Mouse (Mus musculus): ENCODE results near the gene H2-Aa.

H2-Aa gene

DNA sequence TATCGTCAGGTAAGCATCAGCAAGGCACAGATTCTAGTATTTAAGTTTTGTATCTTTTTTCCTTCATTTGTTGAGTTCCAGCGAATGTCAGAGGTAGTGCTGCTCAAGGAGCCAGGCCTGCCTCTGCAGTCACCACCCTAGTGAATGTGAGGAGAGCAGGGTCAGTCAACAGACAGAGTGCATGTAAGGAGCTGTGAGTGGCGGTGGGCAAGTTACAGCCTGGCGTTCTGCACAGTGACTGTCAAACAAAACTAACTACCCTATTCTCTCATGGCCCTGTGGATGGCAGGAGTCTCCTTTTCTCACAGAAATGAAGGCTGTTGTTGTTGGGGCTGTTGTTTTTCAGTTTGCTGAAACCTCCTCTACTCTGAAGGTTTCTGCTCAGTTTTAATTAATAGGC lies 2.3 kb downstream of the H2-Aa start:
- POLR2A ChIA-PET, result interaction anchor here in 1 of 4 experiments (0.5 kb wide), 1 partner anchor 361 kb away, joined by 3 read pairs; no protein-coding TSS in a partner anchor
- CTCF ChIA-PET, result interaction anchor here in 2 of 4 experiments (1.0 to 2.1 kb wide), 4 partner anchors 14 to 35 kb away, joined by 3 to 8 read pairs (median 5); no protein-coding TSS in a partner anchor

DNA sequence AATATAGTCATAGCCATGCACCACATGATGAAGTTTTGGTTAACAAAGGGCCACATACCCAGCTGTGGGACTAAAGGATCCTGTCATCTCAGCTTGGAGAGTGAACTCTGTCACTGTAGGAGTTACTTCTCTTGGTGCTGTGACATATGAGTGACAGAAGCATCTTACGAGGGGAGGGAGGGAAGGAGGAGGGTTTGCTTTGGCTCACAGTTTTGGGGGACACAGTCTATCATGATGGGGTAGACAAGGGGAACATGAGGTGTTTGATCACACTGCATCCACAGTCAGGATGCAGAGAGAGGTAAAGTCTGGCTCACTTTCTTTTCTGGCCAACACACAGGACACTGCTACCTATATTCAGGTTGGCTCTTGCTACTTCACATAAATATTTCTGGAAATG lies 5.8 kb downstream of the H2-Aa start:
- POLR2A ChIA-PET, result interaction anchor here in 1 of 4 experiments (1.1 kb wide), 1 partner anchor 63 kb away, joined by 3 read pairs; no protein-coding TSS in a partner anchor
- CTCF ChIA-PET, result interaction anchor here in 1 of 4 experiments (0.5 kb wide), 1 partner anchor 78 kb away, joined by 4 read pairs; no protein-coding TSS in a partner anchor

GRCm38 (mm10) chr17:34280499-34281038 lies 7.1 kb downstream of the H2-Aa start:
- ChIA-PET POLR2A (interaction anchor here in 1 of 4 experiments (1.2 kb wide), 1 partner anchor 33 kb away, joined by 3 read pairs; no protein-coding TSS in a partner anchor), CTCF (no interaction called here)

- ChIA-PET POLR2A (interaction anchor here in 1 of 4 experiments (0.6 to 1.4 kb wide), 2 partner anchors 39 to 381 kb away, joined by 3 to 4 read pairs; no protein-coding TSS in a partner anchor), CTCF (interaction anchor here in 2 of 4 experiments (0.6 to 1.8 kb wide), 6 partner anchors 14 to 811 kb away, joined by 3 to 5 read pairs (median 4); no protein-coding TSS in a partner anchor)
Measured at GRCm38 (mm10) chr17:34272102-34272501, 15.5 kb downstream of the H2-Aa start.

DNA sequence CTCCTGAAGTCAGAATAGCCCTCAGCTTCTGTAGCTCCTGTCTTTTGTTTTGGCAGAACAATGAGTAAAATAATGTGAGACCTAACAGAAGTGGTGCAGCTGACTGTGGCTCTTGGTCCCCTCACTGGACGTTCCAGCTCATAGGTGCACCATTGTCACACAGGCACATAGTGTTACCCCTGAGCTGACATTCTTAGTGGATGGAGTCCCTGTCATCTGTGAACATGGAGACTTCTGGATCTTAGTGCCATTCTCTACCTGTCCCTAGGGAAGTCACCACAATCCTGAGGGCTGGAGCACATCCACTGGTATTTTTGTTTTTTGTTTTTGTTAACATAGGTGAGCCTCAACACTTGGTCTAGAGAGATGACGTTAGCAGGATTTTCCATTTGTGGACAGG lies 16.7 kb downstream of the H2-Aa start:
- ChIA-PET CTCF (interaction anchor here in 1 of 4 experiments (1.8 kb wide), 1 partner anchor 15 kb away, joined by 4 read pairs; no protein-coding TSS in a partner anchor), POLR2A (no interaction called here)

DNA sequence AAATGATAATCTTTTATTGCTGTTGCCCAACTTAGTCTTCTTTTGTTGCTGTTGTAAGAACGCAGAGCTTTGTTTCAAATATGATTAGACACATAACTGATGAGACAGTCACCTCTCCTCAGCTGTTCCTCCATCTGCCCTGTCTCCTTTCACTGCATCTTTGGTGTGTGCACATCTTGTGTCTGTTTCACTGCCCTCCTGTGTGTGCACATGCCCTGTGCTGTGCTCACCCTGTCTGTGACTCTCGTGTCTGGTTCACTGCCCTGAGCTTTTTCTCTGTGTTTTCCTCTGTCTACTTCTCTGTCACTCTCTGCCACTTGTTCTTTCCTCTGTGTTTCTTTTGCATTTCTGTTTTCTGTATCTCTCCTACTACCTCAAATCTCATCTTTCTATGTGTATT lies 17.4 kb downstream of the H2-Aa start:
- ChIA-PET POLR2A (interaction anchor here in 1 of 4 experiments (0.7 kb wide), 1 partner anchor 118 kb away, joined by 3 read pairs; no protein-coding TSS in a partner anchor), CTCF (no interaction called here)

- ChIA-PET CTCF (no interaction called here), POLR2A (interaction anchor here in 1 of 4 experiments (0.7 kb wide), 1 partner anchor 118 kb away, joined by 3 read pairs; no protein-coding TSS in a partner anchor)
Measured at GRCm38 (mm10) chr17:34269817-34270216, 17.8 kb downstream of the H2-Aa start.

DNA sequence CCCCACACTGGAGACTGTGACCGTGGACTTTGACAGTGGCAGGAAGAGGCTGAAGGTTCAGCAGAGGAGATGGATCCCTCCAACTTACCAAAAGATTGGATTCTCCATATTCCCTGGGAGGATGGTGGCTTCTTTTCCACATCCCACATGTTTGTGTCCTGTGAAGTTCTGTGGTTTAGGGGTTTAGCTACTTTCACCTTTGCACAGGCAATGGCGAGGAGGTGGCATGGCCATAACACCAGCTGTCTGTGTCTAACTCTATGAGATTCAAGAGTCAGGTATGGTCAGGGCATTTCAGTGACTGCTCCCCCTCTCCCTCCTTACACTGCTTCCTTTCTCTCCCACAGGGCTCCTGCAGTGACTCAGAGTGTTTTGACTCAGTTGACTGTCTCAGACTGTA lies 18.9 kb downstream of the H2-Aa start:
- ChIA-PET POLR2A (interaction anchor here in 1 of 4 experiments (1.0 kb wide), 1 partner anchor 152 kb away, joined by 3 read pairs; no protein-coding TSS in a partner anchor), CTCF (interaction anchor here in 2 of 4 experiments (0.6 to 1.1 kb wide), 2 partner anchors 45 to 963 kb away, joined by 3 to 5 read pairs; no protein-coding TSS in a partner anchor)

GRCm38 (mm10) chr17:34268262-34268661 lies 19.4 kb downstream of the H2-Aa start:
- ChIA-PET CTCF (interaction anchor here in 2 of 4 experiments (0.6 to 1.1 kb wide), 3 partner anchors 45 to 133 kb away, joined by 3 to 5 read pairs (median 3); no protein-coding TSS in a partner anchor), POLR2A (interaction anchor here in 2 of 4 experiments (0.6 to 1.0 kb wide), 3 partner anchors 45 to 290 kb away, joined by 3 to 6 read pairs (median 3); no protein-coding TSS in a partner anchor)

DNA sequence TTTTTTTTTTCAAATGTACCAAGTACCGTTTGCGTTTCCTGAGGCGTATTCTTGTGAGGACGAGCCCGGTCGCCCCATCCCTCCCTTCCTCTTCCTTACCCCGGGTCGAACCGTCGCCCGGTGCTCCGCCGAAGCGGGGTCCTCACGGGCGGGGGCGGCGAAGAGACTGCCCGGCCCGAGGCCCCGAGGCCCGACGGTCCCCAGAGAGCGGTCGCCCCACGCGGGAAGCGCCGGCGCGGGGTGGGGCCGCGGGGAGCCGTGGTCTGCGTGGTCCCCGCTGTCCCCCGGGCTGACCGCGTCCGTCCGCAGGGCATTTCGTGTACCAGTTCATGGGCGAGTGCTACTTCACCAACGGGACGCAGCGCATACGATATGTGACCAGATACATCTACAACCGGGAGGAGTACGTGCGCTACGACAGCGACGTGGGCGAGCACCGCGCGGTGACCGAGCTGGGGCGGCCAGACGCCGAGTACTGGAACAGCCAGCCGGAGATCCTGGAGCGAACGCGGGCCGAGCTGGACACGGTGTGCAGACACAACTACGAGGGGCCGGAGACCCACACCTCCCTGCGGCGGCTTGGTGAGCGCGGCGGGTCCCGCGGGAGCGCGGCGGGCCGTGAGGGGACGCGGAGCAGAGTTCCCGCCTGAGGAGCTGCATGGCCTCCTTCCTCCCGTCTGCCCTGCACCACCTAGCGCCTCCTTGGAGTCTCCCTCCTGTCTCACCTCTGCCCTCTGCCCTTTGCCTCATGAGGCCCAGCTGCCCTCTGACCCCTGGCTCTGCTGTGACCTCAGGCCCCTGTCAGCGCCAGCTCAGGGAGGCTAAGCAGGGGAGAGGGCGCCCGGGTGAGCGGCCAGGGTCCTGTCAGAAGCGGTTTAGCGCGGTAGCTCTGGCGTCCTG lies 22.9 kb downstream of the H2-Aa start:
- CTCF ChIA-PET, result interaction anchor here in 3 of 4 experiments (0.5 to 2.0 kb wide), 6 partner anchors 15 to 129 kb away, joined by 3 to 4 read pairs (median 3); no protein-coding TSS in a partner anchor

DNA sequence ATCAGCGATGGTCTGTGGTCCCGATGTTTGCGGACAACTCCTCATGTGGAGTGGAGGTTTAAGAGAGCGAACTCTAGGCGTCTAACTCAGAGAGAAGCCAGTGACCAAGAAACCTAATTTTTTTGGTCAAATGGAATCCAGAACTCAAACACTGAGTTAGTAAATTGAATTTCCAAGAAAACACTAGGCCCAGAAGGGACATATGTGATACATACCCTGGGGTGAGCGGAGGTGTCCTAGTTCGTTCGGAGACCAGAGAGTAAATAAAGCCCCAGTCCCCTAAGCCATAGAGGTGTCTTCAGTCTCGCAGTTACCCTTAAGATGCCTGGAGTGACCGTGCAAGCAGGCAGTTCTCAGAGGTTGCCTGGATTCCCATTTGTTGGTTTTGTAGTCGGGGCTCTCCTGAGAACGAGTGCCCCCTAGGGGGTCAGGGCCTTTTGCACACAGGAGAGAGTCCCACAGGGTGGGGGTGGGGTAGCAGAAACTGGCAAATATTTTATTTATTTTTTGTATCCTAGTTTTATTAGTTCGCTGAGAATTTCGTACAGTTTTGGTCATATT lies 23.7 kb downstream of the H2-Aa start:
- ChIA-PET CTCF (interaction anchor here in 1 of 4 experiments (2.0 kb wide), 1 partner anchor 14 kb away, joined by 4 read pairs; no protein-coding TSS in a partner anchor), POLR2A (no interaction called here)

More for the DNA sequence above, 22.9 kb downstream of the H2-Aa start:
- POLR2A ChIA-PET, result interaction anchor here (0.6 to 1.2 kb wide), 11 partner anchors 9 to 245 kb away, joined by 3 to 6 read pairs (median 3); partner anchors contain the start of genes BC051142 (in 1 of the 4), H2-DMa (in 1 of the 4) and H2-Eb1 (in 1 of the 4)

GRCm38 (mm10) chr17:34263068-34263467 lies 24.6 kb downstream of the H2-Aa start:
- CTCF ChIA-PET, result interaction anchor here in 2 of 4 experiments (0.6 to 1.0 kb wide), 3 partner anchors 13 to 45 kb away, joined by 3 to 5 read pairs (median 3); no protein-coding TSS in a partner anchor
- POLR2A ChIA-PET, result interaction anchor here in 1 of 4 experiments (0.8 to 1.4 kb wide), 2 partner anchors 119 to 144 kb away, joined by 3 to 4 read pairs; partner anchors contain the start of gene H2-DMa

GRCm38 (mm10) chr17:34261502-34261901 lies 26.1 kb downstream of the H2-Aa start:
- ChIA-PET POLR2A (interaction anchor here in 3 of 4 experiments (0.6 to 1.1 kb wide), 3 partner anchors 10 to 87 kb away, joined by 3 read pairs; no protein-coding TSS in a partner anchor), CTCF (interaction anchor here in 2 of 4 experiments (0.6 to 1.2 kb wide), 2 partner anchors 10 to 12 kb away, joined by 3 to 4 read pairs; no protein-coding TSS in a partner anchor)

GRCm38 (mm10) chr17:34260551-34260950 lies 27.1 kb downstream of the H2-Aa start:
- ChIA-PET CTCF (no interaction called here), POLR2A (interaction anchor here in 1 of 4 experiments (1.5 kb wide), 1 partner anchor 141 kb away, joined by 3 read pairs; the partner anchor contains the start of gene H2-DMa)

- POLR2A ChIA-PET, result interaction anchor here in 1 of 4 experiments (0.6 kb wide), 1 partner anchor 49 kb away, joined by 3 read pairs; no protein-coding TSS in a partner anchor
- CTCF ChIA-PET, result interaction anchor here in 1 of 4 experiments (1.5 kb wide), 1 partner anchor 56 kb away, joined by 3 read pairs; no protein-coding TSS in a partner anchor
Measured at GRCm38 (mm10) chr17:34257594-34258375, 29.8 kb downstream of the H2-Aa start, which contains the start of gene H2-Ab1. H2-Ab1 (plus strand) TSS chr17:34257689.

DNA sequence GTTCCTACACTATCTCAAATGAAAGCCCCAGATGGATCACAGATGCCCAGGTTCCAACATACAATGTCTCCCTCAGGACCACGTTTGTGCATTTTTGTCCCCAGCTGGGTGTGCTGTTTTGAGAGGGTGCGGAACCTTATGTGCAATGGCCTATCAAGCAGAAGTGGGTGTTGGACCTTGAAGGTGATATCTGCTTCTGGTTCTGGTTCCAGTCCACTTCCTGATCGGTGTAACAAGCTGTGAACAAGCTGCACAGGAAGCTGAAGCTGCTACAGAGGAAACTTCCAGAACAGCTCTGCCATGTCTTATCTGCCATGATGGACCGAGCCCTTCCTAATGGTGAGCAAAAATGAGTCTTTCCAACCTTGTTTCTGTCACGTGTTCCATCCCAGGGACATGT lies 31.1 kb downstream of the H2-Aa start:
- ChIA-PET POLR2A (interaction anchor here in 2 of 4 experiments (0.6 to 1.5 kb wide), 3 partner anchors 8 to 143 kb away, joined by 3 to 6 read pairs (median 3); no protein-coding TSS in a partner anchor), CTCF (interaction anchor here in 1 of 4 experiments (0.6 kb wide), 1 partner anchor 129 kb away, joined by 3 read pairs; no protein-coding TSS in a partner anchor)

- POLR2A ChIA-PET, result interaction anchor here in 3 of 4 experiments (0.6 to 1.7 kb wide), 5 partner anchors 10 to 701 kb away, joined by 3 to 7 read pairs (median 3); no protein-coding TSS in a partner anchor
- CTCF ChIA-PET, result interaction anchor here (0.5 to 4.0 kb wide), 34 partner anchors 10 to 302 kb away, joined by 3 to 55 read pairs (median 4); partner anchors contain the start of gene H2-Ob (in 1 of the 4)
Measured at GRCm38 (mm10) chr17:34251666-34252065, 36.0 kb downstream of the H2-Aa start.

Data from embryonic stem cell, embryonic (primary cell).